13 mouse cellular contexts compared by ENCODE assay signal in the genomic region with DNA sequence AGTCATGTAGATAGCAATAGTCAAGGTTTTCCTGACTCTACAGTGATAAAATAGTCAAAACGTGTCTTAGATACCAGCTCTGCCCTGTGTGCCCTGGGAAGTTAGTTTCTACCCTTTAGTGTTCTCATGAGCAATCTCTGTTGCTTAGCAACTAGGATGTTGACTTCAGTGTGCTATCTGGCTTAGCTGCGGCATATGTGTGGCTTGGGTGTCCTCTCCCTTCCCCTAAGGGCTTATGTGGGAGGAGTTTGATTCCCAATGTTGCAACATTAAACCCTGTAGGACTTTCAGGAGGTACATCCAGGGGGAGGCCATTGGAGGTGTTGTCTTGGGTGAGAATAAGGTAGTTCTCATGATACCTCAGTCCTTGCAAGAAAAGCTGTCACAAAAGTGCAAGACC.
A peak's percentile ranks its signal among the peaks of the same experiment; 100 is the strongest.
DNase-seq lines count a peak whose midpoint lies in the region; ATAC-seq and TF ChIP-seq lines count a peak whose summit lies in the region.
"Had no signal": no experiment of that assay in that cellular context is flagged by ENCODE, and none has a peak within 500 bp of the region (broad histone marks: within the 10 kb centered on the region; RNA-seq: fewer than 3 reads in every experiment).

No protein-coding gene starts in this region.

- no peak for TF ChIP-seq CTCF in midbrain, postnatal 0 days (IDR thresholded peaks at IDR 0.05)
- no peak for TF ChIP-seq CTCF in thymus, adult 2 months (IDR thresholded peaks at IDR 0.05; ENCODE audit: borderline replicate concordance, control insufficient read depth, extremely low read depth, insufficient read depth, low read length, poor library complexity)

- no peaks in the 10 kb centered on the region for H3K36me3 ChIP-seq in hindbrain, embryonic 15.5 days
- H3K36me3 ChIP-seq in hindbrain, embryonic 11.5 days (ENCODE audit: control insufficient read depth, insufficient read depth, low read length), result no peaks in the 10 kb centered on the region
- no peaks in the 10 kb centered on the region for H3K36me3 ChIP-seq in midbrain, postnatal 0 days (ENCODE audit: insufficient read depth, low read length)
- H3K36me3 ChIP-seq in thymus, adult 2 months (ENCODE audit: control insufficient read depth, insufficient read depth, low read length), result no peaks in the 10 kb centered on the region
- H3K36me3 ChIP-seq: embryonic facial prominence, embryonic 13.5 days; kidney, embryonic 15.5 days had no signal

- H3K4me2 ChIP-seq in hindbrain, embryonic 15.5 days, result no peak overlapping the region
- no peak overlapping the region for H3K4me2 ChIP-seq in hindbrain, embryonic 11.5 days (replicated peaks; ENCODE audit: low read depth, low read length)
- H3K4me2 ChIP-seq in midbrain, postnatal 0 days (ENCODE audit: low read depth, low read length, poor library complexity, severe bottlenecking), result no peak overlapping the region
- H3K4me2 ChIP-seq: embryonic facial prominence, embryonic 13.5 days; kidney, embryonic 15.5 days had no signal

- WGBS in hindbrain, embryonic 15.5 days, result 15% methylated on average over 2 of the region's 2 CpGs
- 40% methylated on average over 2 of the region's 2 CpGs for WGBS in hindbrain, embryonic 11.5 days
- 14% methylated on average over 2 of the region's 2 CpGs for WGBS in midbrain, postnatal 0 days
- WGBS in thymus, adult 2 months, result 64% methylated on average over 2 of the region's 2 CpGs

- H3K4me3 ChIP-seq in hindbrain, embryonic 15.5 days, result no peak overlapping the region
- no peak overlapping the region for H3K4me3 ChIP-seq in hindbrain, embryonic 11.5 days (ENCODE audit: low read depth, low read length)
- no peak overlapping the region for H3K4me3 ChIP-seq in brown adipose tissue, adult 24 weeks (ENCODE audit: insufficient read depth, low read depth, low read length)
- H3K4me3 ChIP-seq in midbrain, postnatal 0 days (ENCODE audit: low read depth, low read length), result no peak overlapping the region
- no peak overlapping the region for H3K4me3 ChIP-seq in thymus, adult 2 months (ENCODE audit: control insufficient read depth, insufficient read depth, low read length)
- H3K4me3 ChIP-seq: embryonic facial prominence, embryonic 13.5 days; kidney, embryonic 15.5 days had no signal

- TF ChIP-seq POLR2A in thymus, adult 2 months (IDR thresholded peaks at IDR 0.05; ENCODE audit: control insufficient read depth, extremely low read depth, insufficient read depth, low read length, poor library complexity), result no peak

- no peak overlapping the region for H3K27ac ChIP-seq in hindbrain, embryonic 15.5 days (replicated peaks)
- no peak overlapping the region for H3K27ac ChIP-seq in hindbrain, embryonic 11.5 days (ENCODE audit: low read depth, low read length)
- peak overlapping the region; percentile 71 for H3K27ac ChIP-seq in brown adipose tissue, adult 24 weeks (replicated peaks; ENCODE audit: low read depth, low read length)
- peak overlapping the region; percentile 47; the same call in 1 of the 2 replicates for H3K27ac ChIP-seq in midbrain, postnatal 0 days (ENCODE audit: low read depth, low read length)
- H3K27ac ChIP-seq in thymus, adult 2 months (ENCODE audit: control insufficient read depth, insufficient read depth, low read length), result no peak overlapping the region
- H3K27ac ChIP-seq: embryonic facial prominence, embryonic 13.5 days; kidney, embryonic 15.5 days had no signal

- ATAC-seq in CD4-positive, CD25-positive, alpha-beta regulatory T cell, adult 4 months, result no peak
- peak; percentile 32; the same call in 1 of the 2 replicates for ATAC-seq in hindbrain, embryonic 15.5 days (ENCODE audit: low FRiP score, low read depth)
- ATAC-seq in hindbrain, embryonic 11.5 days (ENCODE audit: low FRiP score), result no peak
- ATAC-seq in midbrain, postnatal 0 days (ENCODE audit: low FRiP score), result peak; percentile 56; the same call in 1 of the 2 replicates
- ATAC-seq: Patski had no signal

- peak; percentile 4 for DNase-seq in CD4-positive, CD25-positive, alpha-beta regulatory T cell, adult 2 months (ENCODE audit: low read depth, low spot score)
- DNase-seq in hindbrain, embryonic 11.5 days (ENCODE audit: low spot score), result no peak
- DNase-seq in midbrain, postnatal 0 days (ENCODE audit: low spot score), result peak; percentile 71
- no peak for DNase-seq in testis, postnatal 14 days (ENCODE audit: low spot score)
- no peak for DNase-seq in thymus, adult 2 months
- DNase-seq: gastrocnemius, postnatal 36 days; lung, postnatal 4 days had no signal

- no peaks in the 10 kb centered on the region for H3K27me3 ChIP-seq in hindbrain, embryonic 15.5 days
- 0 out of 2 replicates have a peak, but pooled peaks cover 2% of the 10 kb centered on the region for H3K27me3 ChIP-seq in hindbrain, embryonic 11.5 days (ENCODE audit: control insufficient read depth, insufficient read depth, low read length)
- H3K27me3 ChIP-seq in midbrain, postnatal 0 days (ENCODE audit: insufficient read depth, low read length), result no peaks in the 10 kb centered on the region
- no peaks in the 10 kb centered on the region for H3K27me3 ChIP-seq in thymus, adult 2 months (ENCODE audit: control insufficient read depth, insufficient read depth, low read length)
- H3K27me3 ChIP-seq: embryonic facial prominence, embryonic 13.5 days; kidney, embryonic 15.5 days; Patski had no signal

- peaks cover 15% of the 10 kb centered on the region for H3K4me1 ChIP-seq in hindbrain, embryonic 15.5 days (replicated peaks)
- H3K4me1 ChIP-seq in hindbrain, embryonic 11.5 days (replicated peaks; ENCODE audit: control insufficient read depth, insufficient read depth, low read length), result no peaks in the 10 kb centered on the region
- peaks cover 5% of the 10 kb centered on the region; the same call in 1 of the 2 replicates for H3K4me1 ChIP-seq in brown adipose tissue, adult 24 weeks (ENCODE audit: control insufficient read depth, insufficient read depth, insufficient read length, low read length)
- peaks cover 7% of the 10 kb centered on the region; the same call in 1 of the 2 replicates for H3K4me1 ChIP-seq in midbrain, postnatal 0 days (ENCODE audit: insufficient read depth, low read length)
- H3K4me1 ChIP-seq in thymus, adult 2 months (replicated peaks; ENCODE audit: control insufficient read depth, insufficient read depth, low read length), result no peaks in the 10 kb centered on the region; the same call in 1 of the 2 replicates

- H3K9ac ChIP-seq in hindbrain, embryonic 15.5 days, result no peak overlapping the region
- no peak overlapping the region for H3K9ac ChIP-seq in hindbrain, embryonic 11.5 days (ENCODE audit: low read depth, low read length)
- no peak overlapping the region for H3K9ac ChIP-seq in midbrain, postnatal 0 days (replicated peaks; ENCODE audit: low read length, poor library complexity, severe bottlenecking)
- H3K9ac ChIP-seq: embryonic facial prominence, embryonic 13.5 days; kidney, embryonic 15.5 days had no signal

- H3K9me3 ChIP-seq in hindbrain, embryonic 15.5 days, result no peaks in the 10 kb centered on the region
- H3K9me3 ChIP-seq in hindbrain, embryonic 11.5 days (ENCODE audit: control insufficient read depth, low read length), result no peaks in the 10 kb centered on the region
- no peaks in the 10 kb centered on the region for H3K9me3 ChIP-seq in midbrain, postnatal 0 days (ENCODE audit: low read length)
- H3K9me3 ChIP-seq: embryonic facial prominence, embryonic 13.5 days; kidney, embryonic 15.5 days had no signal

Comparison
In these comparisons a context has a peak if more than half of its experiments do, and no peak if none do; other contexts are left out.
1. ATAC-seq: peak in hindbrain, embryonic 15.5 days (single experiment) and midbrain, postnatal 0 days (single experiment); none in CD4-positive, CD25-positive, alpha-beta regulatory T cell, adult 4 months (single experiment) and hindbrain, embryonic 11.5 days (single experiment).
2. DNase-seq: peak in CD4-positive, CD25-positive, alpha-beta regulatory T cell, adult 2 months (single experiment) and midbrain, postnatal 0 days (single experiment); none in hindbrain, embryonic 11.5 days (single experiment), testis, postnatal 14 days (single experiment) and thymus, adult 2 months (single experiment).
3. H3K27ac ChIP-seq: peak in brown adipose tissue, adult 24 weeks (single experiment) and midbrain, postnatal 0 days (single experiment); none in hindbrain, embryonic 15.5 days (single experiment), hindbrain, embryonic 11.5 days (single experiment) and thymus, adult 2 months (single experiment).